Mouse (Mus musculus): ENCODE measurements at regions not wholly inside any gene's neighbourhood (a gene's known extent, or its start where the extent isn't known, plus 50 kb on each side); places are given as distances from the start of the nearest gene placed in this dataset.

DNA sequence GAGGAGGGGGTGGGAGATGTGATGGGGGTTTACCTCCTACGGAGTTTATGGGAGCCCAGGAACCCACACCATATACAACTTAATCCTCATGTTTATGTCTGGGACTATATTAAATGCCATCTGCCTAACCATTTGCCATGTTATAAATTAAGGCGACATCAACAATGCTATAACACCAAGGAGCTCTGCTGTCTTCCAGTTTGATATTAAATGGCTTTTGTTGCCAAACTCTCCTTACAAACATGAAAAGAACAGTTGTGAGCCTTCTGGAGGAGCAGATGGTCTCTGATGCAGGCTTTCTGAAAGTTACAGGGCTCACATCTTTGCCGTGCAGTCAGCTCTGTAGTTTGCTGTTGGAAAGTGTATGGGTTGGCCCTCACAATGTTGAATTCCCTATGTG, 470.3 kb upstream of the Sall1 start:
- no peak for TF ChIP-seq CTCF (IDR thresholded peaks at IDR 0.05; ENCODE audit: low read depth, low read length)
- TF ChIP-seq POLR2A (IDR thresholded peaks at IDR 0.05; ENCODE audit: extremely low read depth, insufficient read depth, low read length) = no peak
